Mouse (Mus musculus): ENCODE measurements at regions not wholly inside any gene's neighbourhood (a gene's known extent, or its start where the extent isn't known, plus 50 kb on each side); places are given as distances from the start of the nearest gene placed in this dataset.

GRCm38 (mm10) chr3:156267727-156268126 lies 293.9 kb upstream of the Negr1 start:
- TF ChIP-seq CTCF (conservative IDR thresholded peaks at IDR 0.05; ENCODE audit: insufficient read depth, insufficient read length, low read depth, low read length): no peak
- TF ChIP-seq POLR2A (IDR thresholded peaks at IDR 0.05; ENCODE audit: low read depth, low read length): no peak
